Mouse (Mus musculus): ENCODE results near the gene Zfp513.

DNA sequence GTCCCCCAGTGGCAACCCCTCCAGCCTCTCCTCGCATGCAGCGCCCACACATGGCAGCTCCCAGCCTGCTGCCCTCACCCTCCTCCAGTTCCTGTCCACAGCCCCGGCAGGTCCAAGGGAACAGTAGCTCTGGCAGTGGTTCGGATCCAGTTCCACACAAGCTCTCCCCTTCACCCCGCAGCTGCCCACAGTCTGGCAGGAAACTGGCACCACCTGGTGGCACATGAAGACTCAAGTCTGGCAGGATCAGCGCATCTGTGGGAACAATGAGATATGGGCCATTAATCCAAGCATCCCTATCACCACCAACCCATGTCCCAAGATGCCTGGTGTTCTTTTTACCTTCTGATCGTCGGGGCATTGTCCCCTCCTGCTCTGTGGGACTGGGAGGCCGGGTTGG is 2.2 kb downstream of the Zfp513 start:
- TF ChIP-seq CTCF (IDR thresholded peaks at IDR 0.05; ENCODE audit: low read depth, low read length) (no peak), POLR2A (IDR thresholded peaks at IDR 0.05; ENCODE audit: borderline replicate concordance, low read depth, low read length) (no peak)

Data from bone marrow macrophage, adult 2 months (primary cell).